Mouse (Mus musculus): ENCODE results near the gene Ucn3. TPM values are rescaled to one million over a fixed set of nuclear protein-coding genes. Genes with fewer than 3 reads are reported as not detected.

Gene Ucn3
- polyA plus RNA-seq, 1 experiment from 2014 or later, result not detected

GRCm38 (mm10) chr13:3896913-3897312 lies 48.2 kb downstream of the Ucn3 start:
- no peak overlapping the region for H3K4me3 ChIP-seq (ENCODE audit: low read depth, low read length)
- peak; percentile 87 for DNase-seq (ENCODE audit: low spot score)

GRCm38 (mm10) chr13:3896032-3896431 lies 49.1 kb downstream of the Ucn3 start:
- no peak for DNase-seq (ENCODE audit: low spot score)
- no peak overlapping the region for H3K4me2 ChIP-seq (ENCODE audit: low read depth, severe bottlenecking)
- H3K9ac ChIP-seq (ENCODE audit: low read length), result no peak overlapping the region
- H3K36me3 ChIP-seq (ENCODE audit: control insufficient read depth, insufficient read depth, low read length), result no peaks in the 10 kb centered on the region
- no peaks in the 10 kb centered on the region for H3K9me3 ChIP-seq (ENCODE audit: control insufficient read depth, low read length)
- no peaks in the 10 kb centered on the region for H3K4me1 ChIP-seq (ENCODE audit: control insufficient read depth, insufficient read depth, low read length)
- H3K27ac ChIP-seq (replicated peaks; ENCODE audit: low read depth, low read length), result no peak overlapping the region
- no peak for ATAC-seq (ENCODE audit: insufficient number of reproducible peaks, low FRiP score, low TSS enrichment, low read depth)
- H3K4me3 ChIP-seq (ENCODE audit: low read depth, low read length), result no peak overlapping the region
- no peaks in the 10 kb centered on the region for H3K27me3 ChIP-seq (ENCODE audit: control insufficient read depth, insufficient read depth, low read length)
- WGBS, result 93% methylated on average over 6 of the region's 6 CpGs

More at GRCm38 (mm10) chr13:3896913-3897312, 48.2 kb downstream of the Ucn3 start:
- no peak for ATAC-seq (ENCODE audit: insufficient number of reproducible peaks, low FRiP score, low TSS enrichment, low read depth)
- Histone ChIP-seq H3K9ac (ENCODE audit: low read length) (no peak overlapping the region), H3K27ac (replicated peaks; ENCODE audit: low read depth, low read length) (no peak overlapping the region), H3K9me3 (ENCODE audit: control insufficient read depth, low read length) (no peaks in the 10 kb centered on the region), H3K4me1 (ENCODE audit: control insufficient read depth, insufficient read depth, low read length) (no peaks in the 10 kb centered on the region), H3K4me2 (ENCODE audit: low read depth, severe bottlenecking) (no peak overlapping the region), H3K36me3 (ENCODE audit: control insufficient read depth, insufficient read depth, low read length) (no peaks in the 10 kb centered on the region), H3K27me3 (ENCODE audit: control insufficient read depth, insufficient read depth, low read length) (no peaks in the 10 kb centered on the region)
- 43% methylated on average over 5 of the region's 5 CpGs for WGBS

GRCm38 (mm10) chr13:3895397-3895980 lies 49.7 kb downstream of the Ucn3 start:
- no peak overlapping the region for H3K9ac ChIP-seq (ENCODE audit: low read length)
- H3K27me3 ChIP-seq (ENCODE audit: control insufficient read depth, insufficient read depth, low read length), result no peaks in the 10 kb centered on the region
- no peaks in the 10 kb centered on the region for H3K4me1 ChIP-seq (ENCODE audit: control insufficient read depth, insufficient read depth, low read length)
- ATAC-seq (ENCODE audit: insufficient number of reproducible peaks, low FRiP score, low TSS enrichment, low read depth) (no peak), DNase-seq (ENCODE audit: low spot score) (no peak)
- H3K4me3 ChIP-seq (ENCODE audit: low read depth, low read length), result no peak overlapping the region
- H3K36me3 ChIP-seq (ENCODE audit: control insufficient read depth, insufficient read depth, low read length), result no peaks in the 10 kb centered on the region
- no peak overlapping the region for H3K27ac ChIP-seq (replicated peaks; ENCODE audit: low read depth, low read length)
- no peak overlapping the region for H3K4me2 ChIP-seq (ENCODE audit: low read depth, severe bottlenecking)
- no peaks in the 10 kb centered on the region for H3K9me3 ChIP-seq (ENCODE audit: control insufficient read depth, low read length)
- 85% methylated on average over 8 of the region's 8 CpGs for WGBS

- Histone ChIP-seq H3K9ac (ENCODE audit: low read length) (no peak overlapping the region), H3K4me3 (ENCODE audit: low read depth, low read length) (no peak overlapping the region), H3K27ac (replicated peaks; ENCODE audit: low read depth, low read length) (no peak overlapping the region), H3K36me3 (ENCODE audit: control insufficient read depth, insufficient read depth, low read length) (no peaks in the 10 kb centered on the region), H3K9me3 (ENCODE audit: control insufficient read depth, low read length) (no peaks in the 10 kb centered on the region), H3K27me3 (ENCODE audit: control insufficient read depth, insufficient read depth, low read length) (no peaks in the 10 kb centered on the region), H3K4me2 (ENCODE audit: low read depth, severe bottlenecking) (no peak overlapping the region), H3K4me1 (ENCODE audit: control insufficient read depth, insufficient read depth, low read length) (0 out of 2 replicates have a peak, but pooled peaks cover 3% of the 10 kb centered on the region)
- ATAC-seq (ENCODE audit: insufficient number of reproducible peaks, low FRiP score, low TSS enrichment, low read depth) (no peak), DNase-seq (ENCODE audit: low spot score) (no peak)
- 74% methylated on average over 8 of the region's 8 CpGs for WGBS
Observed at GRCm38 (mm10) chr13:3894549-3894948, 50.6 kb downstream of the Ucn3 start.

- under 1% methylated on average over 35 of the region's 35 CpGs for WGBS
- peak; percentile 96 for ATAC-seq (ENCODE audit: insufficient number of reproducible peaks, low FRiP score, low TSS enrichment, low read depth)
Observed at GRCm38 (mm10) chr13:3893126-3893734, 51.9 kb downstream of the Ucn3 start.

GRCm38 (mm10) chr13:3892601-3893000 lies 52.5 kb downstream of the Ucn3 start:
- ATAC-seq (ENCODE audit: insufficient number of reproducible peaks, low FRiP score, low TSS enrichment, low read depth) (no peak), DNase-seq (ENCODE audit: low spot score) (no peak)
- Histone ChIP-seq H3K27me3 (ENCODE audit: control insufficient read depth, insufficient read depth, low read length) (no peaks in the 10 kb centered on the region), H3K4me3 (ENCODE audit: low read depth, low read length) (peak overlapping the region; percentile 52), H3K9ac (ENCODE audit: low read length) (peak overlapping the region; percentile 52; the same call in 1 of the 2 replicates), H3K4me1 (ENCODE audit: control insufficient read depth, insufficient read depth, low read length) (0 out of 2 replicates have a peak, but pooled peaks cover 3% of the 10 kb centered on the region), H3K27ac (replicated peaks; ENCODE audit: low read depth, low read length) (no peak overlapping the region), H3K9me3 (ENCODE audit: control insufficient read depth, low read length) (no peaks in the 10 kb centered on the region), H3K36me3 (ENCODE audit: control insufficient read depth, insufficient read depth, low read length) (peaks cover 11% of the 10 kb centered on the region), H3K4me2 (ENCODE audit: low read depth, severe bottlenecking) (peak overlapping the region; percentile 37)
- WGBS, result 21% methylated on average over 7 of the region's 7 CpGs

More at GRCm38 (mm10) chr13:3893126-3893734, 51.9 kb downstream of the Ucn3 start:
- Histone ChIP-seq H3K4me1 (ENCODE audit: control insufficient read depth, insufficient read depth, low read length) (0 out of 2 replicates have a peak, but pooled peaks cover 3% of the 10 kb centered on the region), H3K27ac (replicated peaks; ENCODE audit: low read depth, low read length) (no peak overlapping the region; the same call in 1 of the 2 replicates), H3K4me2 (ENCODE audit: low read depth, severe bottlenecking) (peak overlapping the region; percentile 37; the same call in 1 of the 2 replicates), H3K36me3 (ENCODE audit: control insufficient read depth, insufficient read depth, low read length) (peaks cover 5% of the 10 kb centered on the region; the same call in 1 of the 2 replicates), H3K9me3 (ENCODE audit: control insufficient read depth, low read length) (no peaks in the 10 kb centered on the region), H3K4me3 (ENCODE audit: low read depth, low read length) (peak overlapping the region; percentile 52), H3K9ac (ENCODE audit: low read length) (peak overlapping the region; percentile 74), H3K27me3 (ENCODE audit: control insufficient read depth, insufficient read depth, low read length) (no peaks in the 10 kb centered on the region)
- DNase-seq (ENCODE audit: low spot score), result peak; percentile 95

GRCm38 (mm10) chr13:3891479-3892087 lies 53.6 kb downstream of the Ucn3 start:
- H3K27ac ChIP-seq (replicated peaks; ENCODE audit: low read depth, low read length), result no peak overlapping the region

More at GRCm38 (mm10) chr13:3891479-3892087, 53.6 kb downstream of the Ucn3 start:
- Histone ChIP-seq H3K4me1 (ENCODE audit: control insufficient read depth, insufficient read depth, low read length) (0 out of 2 replicates have a peak, but pooled peaks cover 3% of the 10 kb centered on the region), H3K4me2 (ENCODE audit: low read depth, severe bottlenecking) (peak overlapping the region; percentile 37), H3K9ac (ENCODE audit: low read length) (peak overlapping the region; percentile 22; the same call in 1 of the 2 replicates), H3K27me3 (ENCODE audit: control insufficient read depth, insufficient read depth, low read length) (no peaks in the 10 kb centered on the region), H3K9me3 (ENCODE audit: control insufficient read depth, low read length) (no peaks in the 10 kb centered on the region), H3K4me3 (ENCODE audit: low read depth, low read length) (peak overlapping the region; percentile 52), H3K36me3 (ENCODE audit: control insufficient read depth, insufficient read depth, low read length) (peaks cover 19% of the 10 kb centered on the region)
- no peak for ATAC-seq (ENCODE audit: insufficient number of reproducible peaks, low FRiP score, low TSS enrichment, low read depth)
- DNase-seq (ENCODE audit: low spot score), result no peak
- 46% methylated on average over 8 of the region's 8 CpGs for WGBS

All from limb, embryonic 11.5 days (tissue).